Mouse (Mus musculus): ENCODE data around the gene Leprot. TPM values are rescaled to one million over a fixed set of nuclear protein-coding genes. Genes with fewer than 3 reads are reported as not detected.

Gene Leprot
- polyA plus RNA-seq, 1 experiment from 2014 or later: 98.5 TPM

GRCm38 (mm10) chr4:101697236-101697635, 49.7 kb downstream of the Leprot start:
- Histone ChIP-seq H3K9ac (ENCODE audit: low read length) (no peak overlapping the region), H3K36me3 (ENCODE audit: control insufficient read depth, insufficient read depth, low read length) (no peaks in the 10 kb centered on the region), H3K9me3 (replicated peaks; ENCODE audit: control insufficient read depth, low read length) (no peaks in the 10 kb centered on the region), H3K4me2 (ENCODE audit: low read length) (no peak overlapping the region), H3K27ac (ENCODE audit: low read depth, low read length) (no peak overlapping the region), H3K4me3 (ENCODE audit: low read depth, low read length) (no peak overlapping the region), H3K4me1 (ENCODE audit: control insufficient read depth, insufficient read depth, low read length) (no peaks in the 10 kb centered on the region), H3K27me3 (replicated peaks; ENCODE audit: control insufficient read depth, insufficient read depth, low read length) (no peaks in the 10 kb centered on the region)
- 81% methylated on average over 3 of the region's 3 CpGs for WGBS
- ATAC-seq: no peak
- no peak for DNase-seq (ENCODE audit: low spot score)

DNA sequence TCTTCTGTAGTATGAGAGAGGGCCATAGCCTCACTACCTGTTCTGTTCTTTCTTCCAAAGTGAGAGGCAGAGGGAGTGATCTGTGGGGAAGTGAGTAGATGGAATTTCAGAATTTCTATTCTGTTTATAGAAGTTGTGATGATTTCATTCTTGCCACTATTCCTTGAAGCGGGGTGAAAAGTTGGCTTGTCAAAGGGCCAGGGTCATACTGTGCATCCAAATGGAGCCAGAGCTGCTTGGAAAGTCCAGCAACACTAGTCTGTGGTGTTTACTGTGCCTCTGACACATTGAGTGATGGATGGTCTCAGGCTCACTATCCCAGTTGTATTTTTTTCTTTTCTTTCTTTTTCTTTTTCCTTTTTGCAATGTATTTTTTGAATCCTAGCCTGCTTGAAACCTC, 51.9 kb downstream of the Leprot start:
- Histone ChIP-seq H3K4me1 (ENCODE audit: control insufficient read depth, insufficient read depth, low read length) (no peaks in the 10 kb centered on the region), H3K27ac (ENCODE audit: low read depth, low read length) (no peak overlapping the region), H3K36me3 (ENCODE audit: control insufficient read depth, insufficient read depth, low read length) (no peaks in the 10 kb centered on the region), H3K4me3 (ENCODE audit: low read depth, low read length) (no peak overlapping the region), H3K27me3 (replicated peaks; ENCODE audit: control insufficient read depth, insufficient read depth, low read length) (no peaks in the 10 kb centered on the region), H3K9ac (ENCODE audit: low read length) (no peak overlapping the region), H3K4me2 (ENCODE audit: low read length) (no peak overlapping the region), H3K9me3 (replicated peaks; ENCODE audit: control insufficient read depth, low read length) (no peaks in the 10 kb centered on the region)
- ATAC-seq (no peak), DNase-seq (ENCODE audit: low spot score) (no peak)
- 94% methylated on average over 1 of the region's 1 CpGs for WGBS

GRCm38 (mm10) chr4:101700892-101701640, 53.5 kb downstream of the Leprot start:
- Histone ChIP-seq H3K4me1 (ENCODE audit: control insufficient read depth, insufficient read depth, low read length) (no peaks in the 10 kb centered on the region), H3K9ac (ENCODE audit: low read length) (no peak overlapping the region), H3K27me3 (replicated peaks; ENCODE audit: control insufficient read depth, insufficient read depth, low read length) (no peaks in the 10 kb centered on the region), H3K36me3 (ENCODE audit: control insufficient read depth, insufficient read depth, low read length) (no peaks in the 10 kb centered on the region), H3K27ac (ENCODE audit: low read depth, low read length) (no peak overlapping the region), H3K4me3 (ENCODE audit: low read depth, low read length) (no peak overlapping the region), H3K9me3 (replicated peaks; ENCODE audit: control insufficient read depth, low read length) (no peaks in the 10 kb centered on the region), H3K4me2 (ENCODE audit: low read length) (no peak overlapping the region)
- no peak for ATAC-seq
- 92% methylated on average over 14 of the region's 14 CpGs for WGBS
- no peak for DNase-seq (ENCODE audit: low spot score)

DNA sequence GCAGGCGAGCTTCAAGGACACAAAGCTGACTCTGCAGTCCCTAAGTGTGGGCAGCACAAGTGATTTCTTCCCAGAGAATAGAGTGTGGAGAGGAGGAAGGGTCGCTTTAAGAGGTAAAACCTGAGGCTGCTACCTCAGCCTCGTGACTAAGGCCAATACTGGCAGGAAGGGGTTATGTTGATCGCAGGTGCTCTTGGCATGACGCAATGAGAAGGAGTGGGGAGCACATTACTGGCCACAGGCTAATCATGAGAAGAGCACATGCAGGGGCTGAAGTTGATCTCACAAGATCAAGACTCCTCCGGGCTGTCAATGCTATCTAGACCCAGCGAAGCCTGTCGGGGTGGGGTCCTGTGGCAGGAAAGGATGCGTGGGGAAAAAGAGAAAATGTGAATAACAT, 57.8 kb downstream of the Leprot start:
- no peaks in the 10 kb centered on the region for H3K9me3 ChIP-seq (replicated peaks; ENCODE audit: control insufficient read depth, low read length)
- H3K9ac ChIP-seq (ENCODE audit: low read length): no peak overlapping the region
- 86% methylated on average over 9 of the region's 9 CpGs for WGBS
- H3K27me3 ChIP-seq (replicated peaks; ENCODE audit: control insufficient read depth, insufficient read depth, low read length): no peaks in the 10 kb centered on the region
- no peak overlapping the region for H3K4me2 ChIP-seq (ENCODE audit: low read length)
- ATAC-seq: no peak
- H3K27ac ChIP-seq (ENCODE audit: low read depth, low read length): no peak overlapping the region
- no peaks in the 10 kb centered on the region for H3K4me1 ChIP-seq (ENCODE audit: control insufficient read depth, insufficient read depth, low read length)
- no peaks in the 10 kb centered on the region for H3K36me3 ChIP-seq (ENCODE audit: control insufficient read depth, insufficient read depth, low read length)
- no peak overlapping the region for H3K4me3 ChIP-seq (ENCODE audit: low read depth, low read length)
- DNase-seq (ENCODE audit: low spot score): no peak

DNA sequence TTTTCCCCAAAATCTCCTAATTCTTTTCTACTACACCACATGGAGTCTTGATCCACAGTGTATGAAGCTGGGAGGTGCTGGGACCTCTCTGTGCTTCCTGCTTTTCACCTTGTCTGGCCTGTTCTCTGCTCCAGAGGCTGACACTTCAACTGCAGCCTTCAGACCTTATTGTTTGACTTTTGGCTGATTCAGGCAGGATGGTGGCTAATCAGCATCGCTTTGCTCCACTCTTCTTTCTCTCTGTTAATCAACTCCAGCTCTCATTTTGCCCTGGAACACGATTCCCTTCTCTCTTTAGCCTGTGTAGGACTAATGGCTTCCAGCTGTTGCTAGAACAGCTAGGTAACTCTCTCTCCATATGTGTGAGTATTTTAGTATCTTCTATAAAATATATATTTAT, 59.7 kb downstream of the Leprot start:
- 71% methylated on average over 2 of the region's 2 CpGs for WGBS
- no peaks in the 10 kb centered on the region for H3K9me3 ChIP-seq (replicated peaks; ENCODE audit: control insufficient read depth, low read length)
- H3K36me3 ChIP-seq (ENCODE audit: control insufficient read depth, insufficient read depth, low read length): no peaks in the 10 kb centered on the region
- H3K4me3 ChIP-seq (ENCODE audit: low read depth, low read length): no peak overlapping the region
- H3K27me3 ChIP-seq (replicated peaks; ENCODE audit: control insufficient read depth, insufficient read depth, low read length): no peaks in the 10 kb centered on the region
- no peak for DNase-seq (ENCODE audit: low spot score)
- H3K4me1 ChIP-seq (ENCODE audit: control insufficient read depth, insufficient read depth, low read length): no peaks in the 10 kb centered on the region
- no peak for ATAC-seq
- no peak overlapping the region for H3K9ac ChIP-seq (ENCODE audit: low read length)
- no peak overlapping the region for H3K4me2 ChIP-seq (ENCODE audit: low read length)
- H3K27ac ChIP-seq (ENCODE audit: low read depth, low read length): no peak overlapping the region

DNA sequence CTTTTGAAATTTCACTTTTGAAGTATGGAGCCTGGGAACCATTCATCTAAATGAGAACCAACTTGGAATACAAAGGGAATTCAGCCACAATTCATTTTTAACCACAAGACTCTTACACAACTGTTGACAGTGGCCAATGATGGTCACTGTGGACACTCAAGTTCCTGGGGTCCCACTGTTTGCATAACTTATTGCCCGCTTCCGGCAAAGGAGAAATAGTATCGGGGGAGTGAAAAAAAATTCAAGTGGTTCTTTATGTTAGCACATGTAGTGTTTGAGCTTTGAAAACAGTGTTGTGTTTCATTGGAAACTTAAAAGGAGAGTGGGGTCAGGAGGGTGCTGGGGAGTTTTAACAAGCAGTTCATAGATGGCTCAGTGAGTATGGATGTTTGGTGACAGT, 60.4 kb downstream of the Leprot start:
- ATAC-seq (no peak), DNase-seq (ENCODE audit: low spot score) (no peak)
- Histone ChIP-seq H3K27me3 (replicated peaks; ENCODE audit: control insufficient read depth, insufficient read depth, low read length) (no peaks in the 10 kb centered on the region), H3K36me3 (ENCODE audit: control insufficient read depth, insufficient read depth, low read length) (no peaks in the 10 kb centered on the region), H3K4me3 (ENCODE audit: low read depth, low read length) (no peak overlapping the region), H3K27ac (ENCODE audit: low read depth, low read length) (no peak overlapping the region), H3K4me1 (ENCODE audit: control insufficient read depth, insufficient read depth, low read length) (no peaks in the 10 kb centered on the region), H3K9ac (ENCODE audit: low read length) (no peak overlapping the region), H3K9me3 (replicated peaks; ENCODE audit: control insufficient read depth, low read length) (no peaks in the 10 kb centered on the region), H3K4me2 (ENCODE audit: low read length) (no peak overlapping the region)
- 78% methylated on average over 3 of the region's 3 CpGs for WGBS

Other genes with a start within 250 kb of the Leprot start
- 2.9 and 4.6 TPM in 2 replicates for gene Ak4, start 228.4 kb upstream of the Leprot start, polyA plus RNA-seq (2014; fragmentation: Nextera tagmentation; extraction: Ambion mirVana)
- 22.0 and 28.3 TPM in 2 replicates for gene Dnajc6, start 151.1 kb upstream of the Leprot start, polyA plus RNA-seq (2014; fragmentation: Nextera tagmentation; extraction: Ambion mirVana)
- 3.6 and 5.3 TPM in 2 replicates for gene Lepr, start 69.7 kb downstream of the Leprot start, polyA plus RNA-seq (2014; fragmentation: Nextera tagmentation; extraction: Ambion mirVana)
- gene B020004J07Rik, start 196.3 kb downstream of the Leprot start, polyA plus RNA-seq (2014; fragmentation: Nextera tagmentation; extraction: Ambion mirVana): not detected in 2 replicates
- not detected in 2 replicates for gene C130073F10Rik, start 246.1 kb downstream of the Leprot start, polyA plus RNA-seq (2014; fragmentation: Nextera tagmentation; extraction: Ambion mirVana)